Mouse (Mus musculus) neural tube, embryonic 12.5 days (tissue): ENCODE results near the gene Gm28048. TPM values are rescaled to one million over a fixed set of nuclear protein-coding genes. Genes with fewer than 3 reads are reported as not detected.

Source experiments
- ATAC-seq: fragments of 200-750 bp; cut with Nextera tagmentation; 2 replicates; pipeline ENCODE4 v1.8.0; 2017; ENCODE audit warnings: low read depth, mild to moderate bottlenecking, moderate TSS enrichment, moderate library complexity; ENCODE audit not compliant: low FRiP score
- H3K27ac ChIP-seq: fragments of 300-500 bp; sonication (generic); 2 replicates; pipeline ENCODE4 v1.5.1; 2016
- H3K27me3 ChIP-seq: fragments of 300-500 bp; sonication (generic); replicated peaks from 2 replicates; pipeline ENCODE4 v1.6.1; 2016; ENCODE audit warnings: mild to moderate bottlenecking
- H3K36me3 ChIP-seq: fragments of 300-500 bp; sonication (generic); 2 replicates; pipeline ENCODE4 v1.6.1; 2016; ENCODE audit warnings: mild to moderate bottlenecking
- H3K4me1 ChIP-seq: fragments of 300-500 bp; sonication (generic); 2 replicates; pipeline ENCODE4 v1.6.1; 2016
- H3K4me2 ChIP-seq: fragments of 300-500 bp; sonication (generic); replicated peaks from 2 replicates; pipeline ENCODE4 v1.6.1; 2016; ENCODE audit warnings: mild to moderate bottlenecking
- H3K4me3 ChIP-seq: fragments of 300-500 bp; sonication (generic); 2 replicates; pipeline ENCODE4 v1.5.1; 2016
- H3K9ac ChIP-seq: fragments of 300-500 bp; sonication (generic); 2 replicates; pipeline ENCODE4 v1.6.1; 2016; ENCODE audit warnings: mild to moderate bottlenecking
- H3K9me3 ChIP-seq: fragments of 300-500 bp; sonication (generic); 2 replicates; pipeline ENCODE4 v1.6.1; 2016; ENCODE audit warnings: mild to moderate bottlenecking
- WGBS: fragments of 180-500 bp; shearing (Covaris S2); methylation state at CpG from one replicate; pipeline ENCODE4 v1.1.7; 2016; 5-methylcytosine and 5-hydroxymethylcytosine counted together
- polyA plus RNA-seq: library from polyadenylated mRNA; unstranded; fragments of >200 nt; fragmentation: Nextera tagmentation; extraction: Ambion mirVana; gene quantifications from 2 replicates; pipeline ENCODE4 v1.2.1, GENCODE M21; 2016

Gm28048 gene
- polyA plus RNA-seq, 1 experiment from 2014 or later = 6.2 TPM

- Histone ChIP-seq H3K9ac (no peak overlapping the region), H3K9me3 (no peaks in the 10 kb centered on the region), H3K27ac (no peak overlapping the region), H3K4me1 (no peaks in the 10 kb centered on the region), H3K36me3 (no peaks in the 10 kb centered on the region), H3K4me3 (no peak overlapping the region), H3K27me3 (no peaks in the 10 kb centered on the region), H3K4me2 (no peak overlapping the region)
- WGBS = 86% methylated on average over 5 of the region's 5 CpGs
- no peak for ATAC-seq
These were observed 167.8 kb downstream of the Gm28048 start for GRCm38 (mm10) chr11:22813921-22814704.

GRCm38 (mm10) chr11:22813427-22813826, 168.5 kb downstream of the Gm28048 start:
- Histone ChIP-seq H3K9ac (no peak overlapping the region), H3K27ac (no peak overlapping the region), H3K9me3 (no peaks in the 10 kb centered on the region), H3K27me3 (no peaks in the 10 kb centered on the region), H3K4me2 (no peak overlapping the region), H3K4me1 (no peaks in the 10 kb centered on the region), H3K4me3 (no peak overlapping the region), H3K36me3 (no peaks in the 10 kb centered on the region)
- 88% methylated on average over 3 of the region's 3 CpGs for WGBS
- ATAC-seq = no peak

GRCm38 (mm10) chr11:22811413-22811812, 170.5 kb downstream of the Gm28048 start:
- Histone ChIP-seq H3K9me3 (no peaks in the 10 kb centered on the region), H3K27me3 (no peaks in the 10 kb centered on the region), H3K4me1 (no peaks in the 10 kb centered on the region), H3K27ac (no peak overlapping the region), H3K9ac (no peak overlapping the region), H3K4me3 (no peak overlapping the region), H3K4me2 (no peak overlapping the region), H3K36me3 (no peaks in the 10 kb centered on the region)
- WGBS = 84% methylated on average over 3 of the region's 3 CpGs
- no peak for ATAC-seq

GRCm38 (mm10) chr11:22809465-22810096, 172.3 kb downstream of the Gm28048 start:
- Histone ChIP-seq H3K36me3 (no peaks in the 10 kb centered on the region), H3K27ac (no peak overlapping the region), H3K4me2 (no peak overlapping the region), H3K27me3 (no peaks in the 10 kb centered on the region), H3K9ac (no peak overlapping the region), H3K4me3 (no peak overlapping the region), H3K4me1 (no peaks in the 10 kb centered on the region), H3K9me3 (no peaks in the 10 kb centered on the region)
- no peak for ATAC-seq
- 86% methylated on average over 7 of the region's 7 CpGs for WGBS

GRCm38 (mm10) chr11:22808040-22808439, 173.8 kb downstream of the Gm28048 start:
- no peak overlapping the region for H3K4me3 ChIP-seq
- H3K4me2 ChIP-seq = no peak overlapping the region
- no peaks in the 10 kb centered on the region for H3K4me1 ChIP-seq
- no peak for ATAC-seq
- no peak overlapping the region for H3K9ac ChIP-seq
- no peaks in the 10 kb centered on the region for H3K9me3 ChIP-seq
- H3K27ac ChIP-seq = no peak overlapping the region
- H3K27me3 ChIP-seq = no peaks in the 10 kb centered on the region
- no peaks in the 10 kb centered on the region for H3K36me3 ChIP-seq

- 90% methylated on average over 1 of the region's 1 CpGs for WGBS
- H3K4me2 ChIP-seq = no peak overlapping the region
- H3K4me3 ChIP-seq = no peak overlapping the region
- no peaks in the 10 kb centered on the region for H3K4me1 ChIP-seq
- no peak overlapping the region for H3K9ac ChIP-seq
- no peaks in the 10 kb centered on the region for H3K36me3 ChIP-seq
- no peaks in the 10 kb centered on the region for H3K27me3 ChIP-seq
- no peak for ATAC-seq
- no peaks in the 10 kb centered on the region for H3K9me3 ChIP-seq
- no peak overlapping the region for H3K27ac ChIP-seq
These were observed 176.7 kb downstream of the Gm28048 start for GRCm38 (mm10) chr11:22805171-22805570.

GRCm38 (mm10) chr11:22799987-22800424, 181.9 kb downstream of the Gm28048 start:
- Histone ChIP-seq H3K4me3 (no peak overlapping the region), H3K4me1 (no peaks in the 10 kb centered on the region), H3K9ac (no peak overlapping the region), H3K36me3 (no peaks in the 10 kb centered on the region), H3K9me3 (no peaks in the 10 kb centered on the region), H3K4me2 (no peak overlapping the region), H3K27me3 (no peaks in the 10 kb centered on the region), H3K27ac (no peak overlapping the region)
- no peak for ATAC-seq
- 32% methylated on average over 9 of the region's 9 CpGs for WGBS

GRCm38 (mm10) chr11:22798916-22799315, 183.0 kb downstream of the Gm28048 start:
- no peak overlapping the region for H3K9ac ChIP-seq
- WGBS = 68% methylated on average over 5 of the region's 5 CpGs
- H3K9me3 ChIP-seq = no peaks in the 10 kb centered on the region
- no peaks in the 10 kb centered on the region for H3K27me3 ChIP-seq
- H3K4me3 ChIP-seq = no peak overlapping the region
- no peaks in the 10 kb centered on the region for H3K36me3 ChIP-seq
- H3K4me2 ChIP-seq = no peak overlapping the region
- no peaks in the 10 kb centered on the region for H3K4me1 ChIP-seq
- H3K27ac ChIP-seq = no peak overlapping the region
- ATAC-seq = no peak

GRCm38 (mm10) chr11:22794734-22795133, 187.2 kb downstream of the Gm28048 start:
- no peaks in the 10 kb centered on the region for H3K9me3 ChIP-seq
- no peaks in the 10 kb centered on the region for H3K36me3 ChIP-seq
- H3K27me3 ChIP-seq = no peaks in the 10 kb centered on the region
- H3K27ac ChIP-seq = no peak overlapping the region
- 91% methylated on average over 1 of the region's 1 CpGs for WGBS
- no peaks in the 10 kb centered on the region for H3K4me1 ChIP-seq
- ATAC-seq = no peak
- H3K4me2 ChIP-seq = no peak overlapping the region
- no peak overlapping the region for H3K4me3 ChIP-seq
- H3K9ac ChIP-seq = no peak overlapping the region

- H3K27me3 ChIP-seq = no peaks in the 10 kb centered on the region
- ATAC-seq = no peak
- no peaks in the 10 kb centered on the region for H3K36me3 ChIP-seq
- no peaks in the 10 kb centered on the region for H3K9me3 ChIP-seq
- no peak overlapping the region for H3K9ac ChIP-seq
- no peak overlapping the region for H3K4me2 ChIP-seq
- H3K27ac ChIP-seq = no peak overlapping the region
- no peak overlapping the region for H3K4me3 ChIP-seq
- 84% methylated on average over 1 of the region's 1 CpGs for WGBS
- no peaks in the 10 kb centered on the region for H3K4me1 ChIP-seq
These were observed 188.0 kb downstream of the Gm28048 start for GRCm38 (mm10) chr11:22793881-22794203.

- no peak for ATAC-seq
- Histone ChIP-seq H3K9ac (no peak overlapping the region), H3K36me3 (no peaks in the 10 kb centered on the region), H3K4me2 (no peak overlapping the region), H3K4me1 (no peaks in the 10 kb centered on the region), H3K27me3 (no peaks in the 10 kb centered on the region), H3K4me3 (no peak overlapping the region), H3K9me3 (no peaks in the 10 kb centered on the region), H3K27ac (no peak overlapping the region)
- WGBS = 86% methylated on average over 3 of the region's 3 CpGs
These were observed 188.6 kb downstream of the Gm28048 start for GRCm38 (mm10) chr11:22793176-22793880.

- Histone ChIP-seq H3K4me2 (no peak overlapping the region), H3K27me3 (no peaks in the 10 kb centered on the region), H3K4me3 (no peak overlapping the region), H3K9me3 (no peaks in the 10 kb centered on the region), H3K4me1 (no peaks in the 10 kb centered on the region), H3K27ac (no peak overlapping the region), H3K9ac (no peak overlapping the region), H3K36me3 (no peaks in the 10 kb centered on the region)
- 90% methylated on average over 1 of the region's 1 CpGs for WGBS
- ATAC-seq = no peak
These were observed 189.7 kb downstream of the Gm28048 start for GRCm38 (mm10) chr11:22792149-22792548.
